Mouse (Mus musculus) adipose tissue, adult 10 weeks (tissue): Measurements from ENCODE around the gene Vmn2r46. TPM values are rescaled to one million over a fixed set of nuclear protein-coding genes. Genes with fewer than 3 reads are reported as not detected.

Experiments used
- polyA plus RNA-seq: library from polyadenylated mRNA; stranded (reverse); fragments of 350-450 nt; fragmentation: Illumina TruSeq; extraction: RNeasy Lipid Tissue Mini Kit (QIAGEN cat#74804); gene quantifications from one replicate; pipeline ENCODE4 v1.2.3, GENCODE M21; 2014; ENCODE audit warnings: low read depth, low replicate concordance

The Vmn2r46 gene
- not detected for polyA plus RNA-seq

DNA sequence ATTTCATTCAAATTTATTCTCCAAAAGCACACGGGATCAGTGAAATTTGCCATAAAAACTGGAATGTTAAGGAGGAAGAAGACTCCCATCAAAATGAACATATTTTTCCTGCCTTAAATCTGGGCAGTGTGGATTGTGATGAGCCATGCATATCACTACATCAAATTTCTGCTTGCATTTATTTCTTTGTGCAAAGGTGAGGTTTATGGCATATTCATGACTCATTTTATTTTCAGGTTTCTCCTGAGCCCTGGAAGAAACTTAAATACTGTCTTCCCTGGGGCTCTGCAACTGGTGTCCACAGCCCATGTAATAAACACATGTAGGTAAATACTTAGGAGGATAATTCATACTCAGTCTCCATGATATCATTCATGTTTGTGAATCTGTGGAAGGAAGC lies at the start of gene Vmn2r46:
Vmn2r46 (minus strand) TSS at position 101 of the 400 bp plus-strand sequence.

Other genes starting within 250 kb of the Vmn2r46 start
- gene Vmn2r47, start 70.8 kb upstream of the Vmn2r46 start, polyA plus RNA-seq = not detected
- gene Vmn2r48, start 183.0 kb upstream of the Vmn2r46 start, polyA plus RNA-seq = not detected
- gene Vmn2r49, start 221.7 kb upstream of the Vmn2r46 start, polyA plus RNA-seq = not detected